Mouse (Mus musculus) cerebellum, postnatal 4 days (tissue): ENCODE results near the gene Clpsl2.
A peak's percentile ranks its signal among the peaks of the same experiment; 100 is the strongest.

Experiments used
- DNase-seq, 2 experiments: peaks; one replicate each; pipeline ENCODE4 v3.0.0; 2022; ENCODE audit warnings: low spot score in 2 of 2, mixed read lengths in 1 of 2

The Clpsl2 gene

GRCm38 (mm10) chr17:28557772-28558171 lies 8.6 kb downstream of the Clpsl2 start:
- no peak for DNase-seq

- no peak for DNase-seq
Observed at GRCm38 (mm10) chr17:28560598-28560997, 11.4 kb downstream of the Clpsl2 start, which contains the start of gene Clps. Gene Clps (minus strand): TSS chr17:28560766.

GRCm38 (mm10) chr17:28561613-28562012 lies 12.4 kb downstream of the Clpsl2 start:
- DNase-seq: no peak

- no peak for DNase-seq
Observed at GRCm38 (mm10) chr17:28565181-28565580, 16.0 kb downstream of the Clpsl2 start.

- DNase-seq: no peak
Observed at GRCm38 (mm10) chr17:28567541-28567940, 18.3 kb downstream of the Clpsl2 start.

- no peak for DNase-seq
Observed at GRCm38 (mm10) chr17:28571868-28572267, 22.7 kb downstream of the Clpsl2 start.

- DNase-seq: no peak
Observed at GRCm38 (mm10) chr17:28572521-28572920, 23.3 kb downstream of the Clpsl2 start.

- DNase-seq: no peak
Observed at GRCm38 (mm10) chr17:28572941-28573340, 23.7 kb downstream of the Clpsl2 start.

GRCm38 (mm10) chr17:28575244-28576125 lies 26.3 kb downstream of the Clpsl2 start, which contains the start of gene Lhfpl5:
Gene Lhfpl5 (plus strand): TSS chr17:28575641.
- DNase-seq: peak in 1 of 2 experiments; percentile 56

- peak in 1 of 2 experiments; percentile 26 for DNase-seq
Observed at GRCm38 (mm10) chr17:28580396-28580795, 31.2 kb downstream of the Clpsl2 start.

- no peak for DNase-seq
Observed at GRCm38 (mm10) chr17:28581056-28581455, 31.8 kb downstream of the Clpsl2 start.

- no peak for DNase-seq
Observed at GRCm38 (mm10) chr17:28586509-28586908, 37.3 kb downstream of the Clpsl2 start.

GRCm38 (mm10) chr17:28588591-28588990 lies 39.4 kb downstream of the Clpsl2 start:
- no peak for DNase-seq

- DNase-seq: no peak
Observed at GRCm38 (mm10) chr17:28590596-28590995, 41.4 kb downstream of the Clpsl2 start.

- DNase-seq: no peak
Observed at GRCm38 (mm10) chr17:28591476-28591875, 42.3 kb downstream of the Clpsl2 start.

GRCm38 (mm10) chr17:28592998-28593397 lies 43.8 kb downstream of the Clpsl2 start:
- DNase-seq: peak; percentile 52 to 78

- DNase-seq: no peak
Observed at GRCm38 (mm10) chr17:28593965-28594364, 44.8 kb downstream of the Clpsl2 start.

GRCm38 (mm10) chr17:28600780-28601179 lies 51.6 kb downstream of the Clpsl2 start:
- DNase-seq: no peak

- DNase-seq: no peak
Observed at GRCm38 (mm10) chr17:28601557-28602250, 52.5 kb downstream of the Clpsl2 start.
